In genomic region chr4:138393703-138394102, GRCm38 (mm10) we compare ENCODE assay signal across 28 mouse cellular contexts. TPM values are rescaled to one million over a fixed set of nuclear protein-coding genes. Genes with fewer than 3 reads are reported as not detected.
DNase-seq lines count a peak whose midpoint lies in the region; ATAC-seq and TF ChIP-seq lines count a peak whose summit lies in the region.
"Had no signal": no experiment of that assay in that cellular context is flagged by ENCODE, and none has a peak within 500 bp of the region (broad histone marks: within the 10 kb centered on the region; RNA-seq: fewer than 3 reads in every experiment).

No protein-coding gene starts in this region.

- H3K9me3 ChIP-seq in forebrain, postnatal 0 days (ENCODE audit: low read length): no peaks in the 10 kb centered on the region
- H3K9me3 ChIP-seq in forebrain, embryonic 13.5 days (replicated peaks): no peaks in the 10 kb centered on the region
- H3K9me3 ChIP-seq in neural tube, embryonic 15.5 days (replicated peaks): no peaks in the 10 kb centered on the region
- H3K9me3 ChIP-seq: embryonic facial prominence, embryonic 10.5 days; heart, embryonic 15.5 days; limb, embryonic 13.5 days; liver, embryonic 12.5 days; midbrain, embryonic 10.5 days had no signal

- H3K27ac ChIP-seq in forebrain, postnatal 0 days (ENCODE audit: low read depth, low read length): no peak overlapping the region
- no peak overlapping the region for H3K27ac ChIP-seq in forebrain, embryonic 13.5 days
- H3K27ac ChIP-seq in neural tube, embryonic 15.5 days (replicated peaks): no peak overlapping the region
- no peak overlapping the region for H3K27ac ChIP-seq in olfactory bulb, adult 2 months (ENCODE audit: insufficient read depth, low read depth, low read length)
- H3K27ac ChIP-seq: embryonic facial prominence, embryonic 10.5 days; heart, embryonic 15.5 days; limb, embryonic 13.5 days; liver, embryonic 12.5 days; midbrain, embryonic 10.5 days had no signal

- peak overlapping the region; percentile 67; the same call in 1 of the 2 replicates for H3K9ac ChIP-seq in forebrain, postnatal 0 days
- H3K9ac ChIP-seq in forebrain, embryonic 13.5 days: no peak overlapping the region
- no peak overlapping the region for H3K9ac ChIP-seq in neural tube, embryonic 15.5 days (replicated peaks)
- H3K9ac ChIP-seq: heart, embryonic 15.5 days; limb, embryonic 13.5 days; liver, embryonic 12.5 days had no signal

- WGBS in forebrain, postnatal 0 days: 58% methylated on average over 7 of the region's 7 CpGs
- WGBS in forebrain, embryonic 13.5 days: 59% methylated on average over 7 of the region's 7 CpGs
- WGBS in neural tube, embryonic 15.5 days: 64% methylated on average over 7 of the region's 7 CpGs
- 30% methylated on average over 7 of the region's 7 CpGs for WGBS in olfactory bulb, adult 2 months

- TF ChIP-seq CTCF in forebrain, postnatal 0 days (IDR thresholded peaks at IDR 0.05; ENCODE audit: low read depth): no peak
- TF ChIP-seq CTCF in olfactory bulb, adult 2 months (IDR thresholded peaks at IDR 0.05; ENCODE audit: insufficient read depth, low read depth, low read length): no peak

- TF ChIP-seq POLR2A in olfactory bulb, adult 2 months (IDR thresholded peaks at IDR 0.05; ENCODE audit: insufficient read depth, low read depth, low read length): no peak

- ATAC-seq in forebrain, postnatal 0 days: no peak
- ATAC-seq in forebrain, embryonic 13.5 days: no peak
- ATAC-seq in neural tube, embryonic 15.5 days (ENCODE audit: low FRiP score): no peak
- ATAC-seq: CD4-positive, CD25-positive, alpha-beta regulatory T cell, adult 4 months; liver, embryonic 12.5 days had no signal

- H3K27me3 ChIP-seq in forebrain, postnatal 0 days (ENCODE audit: insufficient read depth, low read length): peaks cover 26% of the 10 kb centered on the region
- H3K27me3 ChIP-seq in forebrain, embryonic 13.5 days: peaks cover 77% of the 10 kb centered on the region
- H3K27me3 ChIP-seq in neural tube, embryonic 15.5 days (replicated peaks): peaks cover 77% of the 10 kb centered on the region

- H3K4me1 ChIP-seq in forebrain, postnatal 0 days (ENCODE audit: insufficient read depth): peaks cover 12% of the 10 kb centered on the region; the same call in 1 of the 2 replicates
- H3K4me1 ChIP-seq in forebrain, embryonic 13.5 days: peaks cover 21% of the 10 kb centered on the region
- peaks cover 34% of the 10 kb centered on the region for H3K4me1 ChIP-seq in neural tube, embryonic 15.5 days
- peaks cover 35% of the 10 kb centered on the region for H3K4me1 ChIP-seq in olfactory bulb, adult 2 months (ENCODE audit: control insufficient read depth, insufficient read depth, low read length)

- intact Hi-C loops in left cerebral cortex, postnatal 14 days (cut with DNase I): loop anchor here (2.0 kb wide), 1 partner anchor 21 kb away; no protein-coding TSS in a partner anchor

- DNase-seq in forebrain, postnatal 0 days: no peak
- DNase-seq in left cerebral cortex, adult 18-20 months (ENCODE audit: low spot score in 2 of 2): peak; percentile 26 to 35
- DNase-seq in left cerebral cortex, postnatal 14 days (ENCODE audit: low spot score in 2 of 2): no peak
- no peak for DNase-seq in neural tube, embryonic 10.5 days (ENCODE audit: extremely low spot score, low spot score)
- DNase-seq: adrenal gland, postnatal 36 days; cerebellum, adult 11 months; cerebellum, adult 9-11 months; heart, postnatal 36 days; kidney, adult 9 months; kidney, postnatal 14 days; lung, adult 18-20 months; lung, postnatal 10 days; right cerebral cortex, postnatal 25 days had no signal

- H3K4me2 ChIP-seq in forebrain, postnatal 0 days (ENCODE audit: low read depth): peak overlapping the region; percentile 90
- no peak overlapping the region for H3K4me2 ChIP-seq in forebrain, embryonic 13.5 days
- peak overlapping the region; percentile 92 for H3K4me2 ChIP-seq in neural tube, embryonic 15.5 days
- H3K4me2 ChIP-seq: heart, embryonic 15.5 days; limb, embryonic 13.5 days; liver, embryonic 12.5 days had no signal

- peak overlapping the region; percentile 54 for H3K4me3 ChIP-seq in forebrain, postnatal 0 days (ENCODE audit: low read depth, low read length)
- H3K4me3 ChIP-seq in forebrain, embryonic 13.5 days: no peak overlapping the region
- peak overlapping the region; percentile 58; the same call in 1 of the 2 replicates for H3K4me3 ChIP-seq in neural tube, embryonic 15.5 days (replicated peaks)
- H3K4me3 ChIP-seq in olfactory bulb, adult 2 months (ENCODE audit: insufficient read depth, low read depth, low read length): peak overlapping the region; percentile 77
- H3K4me3 ChIP-seq: embryonic facial prominence, embryonic 10.5 days; heart, embryonic 15.5 days; limb, embryonic 13.5 days; liver, embryonic 12.5 days; midbrain, embryonic 10.5 days; myocyte had no signal

- peaks cover 3% of the 10 kb centered on the region; the same call in 1 of the 2 replicates for H3K36me3 ChIP-seq in forebrain, postnatal 0 days (ENCODE audit: insufficient read depth)
- no peaks in the 10 kb centered on the region for H3K36me3 ChIP-seq in forebrain, embryonic 13.5 days (ENCODE audit: poor library complexity, severe bottlenecking)
- no peaks in the 10 kb centered on the region for H3K36me3 ChIP-seq in neural tube, embryonic 15.5 days
- H3K36me3 ChIP-seq: embryonic facial prominence, embryonic 10.5 days; heart, embryonic 15.5 days; limb, embryonic 13.5 days; liver, embryonic 12.5 days; midbrain, embryonic 10.5 days had no signal

RNA-seq across cellular contexts. Expression of gene Fam43b, which starts 2.6 kb away (rescaled TPM):
- 11.9 and 14.7 TPM in 2 replicates for total RNA-seq in forebrain, postnatal 0 days (2014; rRNA removed)
- polyA plus RNA-seq in forebrain, postnatal 0 days (2015; fragmentation: Nextera tagmentation; extraction: Ambion mirVana): 18.9 and 22.6 TPM in 2 replicates
- 0.84 and 0.96 TPM in 2 replicates for polyA plus RNA-seq in forebrain, embryonic 13.5 days (2015; fragmentation: Nextera tagmentation; extraction: Ambion mirVana)
- 10 to 100 TPM; 48.0 TPM for total RNA-seq in left cerebral cortex, adult 18-20 months (2021)
- 10 to 100 TPM; 33.9 TPM for total RNA-seq in left cerebral cortex, postnatal 14 days (2021)
- polyA plus RNA-seq in neural tube, embryonic 15.5 days (2015; fragmentation: Nextera tagmentation; extraction: Ambion mirVana): 13.9 and 14.3 TPM in 2 replicates
- not detected in 2 replicates for polyA plus RNA-seq in olfactory bulb, adult 2 months (2012; ENCODE audit: insufficient read depth, insufficient read length, low replicate concordance, missing spikeins)
- total RNA-seq: common myeloid progenitor, adult 5-6 weeks; gastrocnemius, adult 8-10 months; heart, postnatal 36 days had no signal
- polyA plus RNA-seq: CD4-positive, CD25-positive, alpha-beta regulatory T cell, adult 4 months; embryonic facial prominence, embryonic 10.5 days; gonadal fat pad, adult 2 months; heart, embryonic 15.5 days; limb, embryonic 13.5 days; liver, embryonic 12.5 days; midbrain, embryonic 10.5 days; myocyte; testis, adult 2 months; urinary bladder, adult 2 months had no signal

RNA-seq across cellular contexts. Expression of gene Cda, which starts 25.9 kb away (rescaled TPM):
- total RNA-seq in forebrain, postnatal 0 days (2014; rRNA removed): 3.6 TPM in 2 replicates
- polyA plus RNA-seq in forebrain, postnatal 0 days (2015; fragmentation: Nextera tagmentation; extraction: Ambion mirVana): 3.2 and 4.9 TPM in 2 replicates
- 1.9 and 2.2 TPM in 2 replicates for polyA plus RNA-seq in forebrain, embryonic 13.5 days (2015; fragmentation: Nextera tagmentation; extraction: Ambion mirVana)
- 1 to 10 TPM; 5.0 to 6.1 TPM for total RNA-seq in left cerebral cortex, adult 18-20 months (2021)
- 1 to 10 TPM; 3.3 to 4.1 TPM for total RNA-seq in left cerebral cortex, postnatal 14 days (2021)
- polyA plus RNA-seq in neural tube, embryonic 15.5 days (2015; fragmentation: Nextera tagmentation; extraction: Ambion mirVana): 10.1 and 11.9 TPM in 2 replicates
- polyA plus RNA-seq in olfactory bulb, adult 2 months (2012; ENCODE audit: insufficient read depth, insufficient read length, low replicate concordance, missing spikeins): not detected in 2 replicates
- total RNA-seq: common myeloid progenitor, adult 5-6 weeks had no signal
- polyA plus RNA-seq: CD4-positive, CD25-positive, alpha-beta regulatory T cell, adult 4 months had no signal

RNA-seq across cellular contexts. Expression of gene Mul1, which starts 40.8 kb away (rescaled TPM):
- 30.1 and 32.4 TPM in 2 replicates for total RNA-seq in forebrain, postnatal 0 days (2014; rRNA removed)
- 13.5 and 19.4 TPM in 2 replicates for polyA plus RNA-seq in forebrain, postnatal 0 days (2015; fragmentation: Nextera tagmentation; extraction: Ambion mirVana)
- polyA plus RNA-seq in forebrain, embryonic 13.5 days (2015; fragmentation: Nextera tagmentation; extraction: Ambion mirVana): 18.6 and 19.2 TPM in 2 replicates
- 10 to 100 TPM; 70.8 to 72.3 TPM for total RNA-seq in left cerebral cortex, adult 18-20 months (2021)
- 10 to 100 TPM; 50.5 to 55.9 TPM for total RNA-seq in left cerebral cortex, postnatal 14 days (2021)
- polyA plus RNA-seq in neural tube, embryonic 15.5 days (2015; fragmentation: Nextera tagmentation; extraction: Ambion mirVana): 20.0 and 21.8 TPM in 2 replicates
- polyA plus RNA-seq in olfactory bulb, adult 2 months (2012; ENCODE audit: insufficient read depth, insufficient read length, low replicate concordance, missing spikeins): not detected in 2 replicates

Comparison
In these comparisons a context has a peak if more than half of its experiments do, and no peak if none do; other contexts are left out.
1. DNase-seq: peak in left cerebral cortex, adult 18-20 months (2 of 2); none in forebrain, postnatal 0 days (single experiment), left cerebral cortex, postnatal 14 days (0 of 2) and neural tube, embryonic 10.5 days (single experiment).